Mouse (Mus musculus): ENCODE measurements around the gene Olfr455. TPM values are rescaled to one million over a fixed set of nuclear protein-coding genes. Genes with fewer than 3 reads are reported as not detected.
A peak's percentile ranks its signal among the peaks of the same experiment; 100 is the strongest.

Gene Olfr455
- polyA plus RNA-seq, 1 experiment from 2014 or later, result not detected

GRCm38 (mm10) chr6:42566076-42566598, 18.8 kb upstream of the Olfr455 start:
- Histone ChIP-seq H3K4me3 (ENCODE audit: low read depth, low read length) (no peak overlapping the region), H3K27ac (replicated peaks; ENCODE audit: low read depth, low read length) (no peak overlapping the region), H3K4me2 (ENCODE audit: low read depth, low read length) (no peak overlapping the region), H3K9me3 (ENCODE audit: control insufficient read depth, low read length) (no peaks in the 10 kb centered on the region), H3K9ac (ENCODE audit: low read depth, low read length) (no peak overlapping the region), H3K4me1 (ENCODE audit: control insufficient read depth, insufficient read depth, low read length) (no peaks in the 10 kb centered on the region), H3K36me3 (ENCODE audit: control insufficient read depth, insufficient read depth, low read length) (no peaks in the 10 kb centered on the region), H3K27me3 (replicated peaks; ENCODE audit: control insufficient read depth, insufficient read depth, low read length) (no peaks in the 10 kb centered on the region)
- ATAC-seq (ENCODE audit: low read depth), result no peak
- no peak for DNase-seq (ENCODE audit: low spot score)
- WGBS, result 86% methylated on average over 2 of the region's 2 CpGs

DNA sequence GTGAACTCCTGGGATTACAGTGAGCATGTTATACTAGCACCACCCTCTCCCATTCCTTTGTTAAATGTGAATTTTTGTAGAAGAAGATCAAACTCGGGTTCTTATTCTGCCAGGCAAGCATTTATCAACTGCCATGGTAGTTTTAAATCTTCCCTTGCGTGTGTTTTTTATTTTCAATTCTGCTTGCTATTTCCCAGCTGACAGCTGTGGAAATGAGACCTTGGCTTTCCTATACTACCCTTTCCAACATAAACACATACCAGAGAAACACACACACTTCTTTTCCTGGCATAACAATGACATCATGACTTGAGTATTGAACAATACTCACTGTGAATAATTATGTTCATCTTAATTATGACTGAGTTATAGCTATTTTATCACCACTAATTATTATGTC, 14.9 kb upstream of the Olfr455 start:
- Histone ChIP-seq H3K27me3 (replicated peaks; ENCODE audit: control insufficient read depth, insufficient read depth, low read length) (no peaks in the 10 kb centered on the region), H3K9ac (ENCODE audit: low read depth, low read length) (no peak overlapping the region), H3K9me3 (ENCODE audit: control insufficient read depth, low read length) (no peaks in the 10 kb centered on the region), H3K4me3 (ENCODE audit: low read depth, low read length) (no peak overlapping the region), H3K27ac (replicated peaks; ENCODE audit: low read depth, low read length) (no peak overlapping the region), H3K4me1 (ENCODE audit: control insufficient read depth, insufficient read depth, low read length) (no peaks in the 10 kb centered on the region), H3K36me3 (ENCODE audit: control insufficient read depth, insufficient read depth, low read length) (no peaks in the 10 kb centered on the region), H3K4me2 (ENCODE audit: low read depth, low read length) (no peak overlapping the region)
- ATAC-seq (ENCODE audit: low read depth) (no peak), DNase-seq (ENCODE audit: low spot score) (peak; percentile 31)
- WGBS, result 35% methylated on average over 2 of the region's 2 CpGs

DNA sequence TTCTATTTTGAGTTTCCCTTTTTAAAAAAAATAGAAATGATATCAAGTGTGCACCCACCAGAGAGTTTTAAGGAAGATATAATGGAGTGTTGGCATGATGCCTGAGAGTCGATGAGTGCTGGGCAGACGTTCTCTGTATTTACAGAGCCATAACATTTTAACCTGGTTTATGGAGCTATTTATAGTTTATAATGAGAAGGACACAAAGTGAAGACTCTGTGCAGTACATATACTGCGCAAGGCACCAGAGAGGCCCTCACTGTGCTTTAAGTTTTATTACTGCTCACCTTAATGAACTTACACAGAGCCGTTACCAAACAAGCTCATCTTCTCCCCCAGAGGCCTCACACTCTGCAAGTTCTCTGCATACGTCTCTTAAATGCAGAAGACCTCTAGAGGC, 13.5 kb upstream of the Olfr455 start:
- H3K4me2 ChIP-seq (ENCODE audit: low read depth, low read length), result no peak overlapping the region
- ATAC-seq (ENCODE audit: low read depth), result no peak
- H3K9me3 ChIP-seq (ENCODE audit: control insufficient read depth, low read length), result no peaks in the 10 kb centered on the region
- no peak for DNase-seq (ENCODE audit: low spot score)
- no peak overlapping the region for H3K4me3 ChIP-seq (ENCODE audit: low read depth, low read length)
- no peaks in the 10 kb centered on the region for H3K36me3 ChIP-seq (ENCODE audit: control insufficient read depth, insufficient read depth, low read length)
- no peaks in the 10 kb centered on the region for H3K27me3 ChIP-seq (replicated peaks; ENCODE audit: control insufficient read depth, insufficient read depth, low read length)
- WGBS, result 69% methylated on average over 5 of the region's 5 CpGs
- H3K9ac ChIP-seq (ENCODE audit: low read depth, low read length), result no peak overlapping the region
- no peak overlapping the region for H3K27ac ChIP-seq (replicated peaks; ENCODE audit: low read depth, low read length)
- no peaks in the 10 kb centered on the region for H3K4me1 ChIP-seq (ENCODE audit: control insufficient read depth, insufficient read depth, low read length)

GRCm38 (mm10) chr6:42558641-42559040, 11.3 kb upstream of the Olfr455 start:
- no peaks in the 10 kb centered on the region for H3K36me3 ChIP-seq (ENCODE audit: control insufficient read depth, insufficient read depth, low read length)
- DNase-seq (ENCODE audit: low spot score) (no peak), ATAC-seq (ENCODE audit: low read depth) (no peak)
- 95% methylated on average over 14 of the region's 14 CpGs for WGBS
- no peak overlapping the region for H3K9ac ChIP-seq (ENCODE audit: low read depth, low read length)
- H3K4me3 ChIP-seq (ENCODE audit: low read depth, low read length), result no peak overlapping the region
- no peaks in the 10 kb centered on the region for H3K9me3 ChIP-seq (ENCODE audit: control insufficient read depth, low read length)
- H3K4me1 ChIP-seq (ENCODE audit: control insufficient read depth, insufficient read depth, low read length), result no peaks in the 10 kb centered on the region
- no peak overlapping the region for H3K4me2 ChIP-seq (ENCODE audit: low read depth, low read length)
- no peak overlapping the region for H3K27ac ChIP-seq (replicated peaks; ENCODE audit: low read depth, low read length)
- H3K27me3 ChIP-seq (replicated peaks; ENCODE audit: control insufficient read depth, insufficient read depth, low read length), result no peaks in the 10 kb centered on the region

DNA sequence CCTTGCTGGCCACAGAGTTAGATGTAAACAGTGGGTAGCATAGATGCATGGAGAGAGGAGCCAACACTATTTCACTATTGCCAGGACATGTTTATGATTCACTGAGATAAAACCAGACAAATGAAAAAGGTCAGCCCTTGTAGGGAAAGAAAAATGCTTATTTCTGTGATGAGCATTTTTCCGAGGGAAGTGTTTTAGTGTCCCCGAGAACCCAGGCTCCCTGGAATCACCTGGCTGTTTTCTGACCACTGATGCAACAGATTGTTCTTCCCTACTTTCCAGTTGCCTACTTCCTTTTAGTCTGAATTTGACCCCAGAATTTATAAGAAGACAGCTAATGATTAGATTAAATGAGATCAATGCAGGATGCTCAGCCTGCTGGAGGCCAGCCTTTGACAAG, 1.2 kb downstream of the Olfr455 start:
- H3K4me1 ChIP-seq (ENCODE audit: control insufficient read depth, insufficient read depth, low read length), result peaks cover 4% of the 10 kb centered on the region
- H3K27me3 ChIP-seq (replicated peaks; ENCODE audit: control insufficient read depth, insufficient read depth, low read length), result no peaks in the 10 kb centered on the region
- no peaks in the 10 kb centered on the region for H3K36me3 ChIP-seq (ENCODE audit: control insufficient read depth, insufficient read depth, low read length)
- no peak for DNase-seq (ENCODE audit: low spot score)
- ATAC-seq (ENCODE audit: low read depth), result no peak
- no peak overlapping the region for H3K27ac ChIP-seq (replicated peaks; ENCODE audit: low read depth, low read length)
- H3K4me3 ChIP-seq (ENCODE audit: low read depth, low read length), result no peak overlapping the region
- no peak overlapping the region for H3K4me2 ChIP-seq (ENCODE audit: low read depth, low read length)
- H3K9me3 ChIP-seq (ENCODE audit: control insufficient read depth, low read length), result no peaks in the 10 kb centered on the region
- no peak overlapping the region for H3K9ac ChIP-seq (ENCODE audit: low read depth, low read length)
- 91% methylated on average over 2 of the region's 2 CpGs for WGBS

- H3K9me3 ChIP-seq (ENCODE audit: control insufficient read depth, low read length), result no peaks in the 10 kb centered on the region
- H3K9ac ChIP-seq (ENCODE audit: low read depth, low read length), result no peak overlapping the region
- no peaks in the 10 kb centered on the region for H3K27me3 ChIP-seq (replicated peaks; ENCODE audit: control insufficient read depth, insufficient read depth, low read length)
- no peak overlapping the region for H3K4me2 ChIP-seq (ENCODE audit: low read depth, low read length)
- DNase-seq (ENCODE audit: low spot score) (peak; percentile 42), ATAC-seq (ENCODE audit: low read depth) (0 out of 2 replicates have a peak, but pooled peaks have one; percentile 15)
- WGBS, result 43% methylated on average over 2 of the region's 2 CpGs
- no peaks in the 10 kb centered on the region for H3K36me3 ChIP-seq (ENCODE audit: control insufficient read depth, insufficient read depth, low read length)
- peaks cover 4% of the 10 kb centered on the region for H3K4me1 ChIP-seq (ENCODE audit: control insufficient read depth, insufficient read depth, low read length)
- no peak overlapping the region for H3K27ac ChIP-seq (replicated peaks; ENCODE audit: low read depth, low read length)
- no peak overlapping the region for H3K4me3 ChIP-seq (ENCODE audit: low read depth, low read length)
Observed at GRCm38 (mm10) chr6:42545451-42545885, 1.9 kb downstream of the Olfr455 start.

DNA sequence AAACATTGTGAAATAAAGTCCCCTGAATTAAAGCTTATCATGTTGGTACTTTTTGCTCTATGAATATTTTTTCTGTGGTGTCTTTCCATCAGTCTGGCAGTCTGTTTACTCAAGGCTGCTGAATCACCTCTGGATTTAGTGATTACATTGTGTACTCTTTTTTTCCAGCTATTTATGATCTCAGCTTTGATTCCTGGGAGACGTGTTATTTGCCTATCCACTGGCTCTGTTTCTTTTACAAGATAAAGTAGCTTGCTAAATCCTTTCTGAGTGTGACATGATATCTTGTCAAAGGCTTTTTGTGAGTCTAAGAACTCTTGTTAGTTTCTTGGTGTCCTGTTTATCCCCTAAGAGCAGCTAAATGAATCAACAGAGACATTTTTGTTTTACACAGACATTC, 2.5 kb downstream of the Olfr455 start:
- Histone ChIP-seq H3K36me3 (ENCODE audit: control insufficient read depth, insufficient read depth, low read length) (no peaks in the 10 kb centered on the region), H3K4me1 (ENCODE audit: control insufficient read depth, insufficient read depth, low read length) (peaks cover 4% of the 10 kb centered on the region), H3K4me2 (ENCODE audit: low read depth, low read length) (no peak overlapping the region), H3K4me3 (ENCODE audit: low read depth, low read length) (no peak overlapping the region), H3K9ac (ENCODE audit: low read depth, low read length) (no peak overlapping the region), H3K27ac (replicated peaks; ENCODE audit: low read depth, low read length) (no peak overlapping the region), H3K27me3 (replicated peaks; ENCODE audit: control insufficient read depth, insufficient read depth, low read length) (no peaks in the 10 kb centered on the region), H3K9me3 (ENCODE audit: control insufficient read depth, low read length) (no peaks in the 10 kb centered on the region)
- DNase-seq (ENCODE audit: low spot score), result no peak
- 52% methylated on average over 1 of the region's 1 CpGs for WGBS
- no peak for ATAC-seq (ENCODE audit: low read depth)

GRCm38 (mm10) chr6:42542036-42543031, 5.1 kb downstream of the Olfr455 start:
- Histone ChIP-seq H3K4me1 (ENCODE audit: control insufficient read depth, insufficient read depth, low read length) (peaks cover 4% of the 10 kb centered on the region), H3K9me3 (ENCODE audit: control insufficient read depth, low read length) (no peaks in the 10 kb centered on the region), H3K4me2 (ENCODE audit: low read depth, low read length) (no peak overlapping the region), H3K27ac (replicated peaks; ENCODE audit: low read depth, low read length) (peak overlapping the region; percentile 44; the same call in 1 of the 2 replicates), H3K27me3 (replicated peaks; ENCODE audit: control insufficient read depth, insufficient read depth, low read length) (no peaks in the 10 kb centered on the region), H3K9ac (ENCODE audit: low read depth, low read length) (no peak overlapping the region), H3K36me3 (ENCODE audit: control insufficient read depth, insufficient read depth, low read length) (no peaks in the 10 kb centered on the region), H3K4me3 (ENCODE audit: low read depth, low read length) (no peak overlapping the region)
- DNase-seq (ENCODE audit: low spot score) (peak; percentile 23), ATAC-seq (ENCODE audit: low read depth) (peak; percentile 57)
- 43% methylated on average over 4 of the region's 4 CpGs for WGBS

Data from embryonic facial prominence, embryonic 14.5 days (tissue).